Mouse (Mus musculus): Measurements from ENCODE around the gene Hist1h1a.

- no peak for TF ChIP-seq CTCF (IDR thresholded peaks at IDR 0.05 in 2 of 3, conservative IDR thresholded peaks at IDR 0.05 in 1 of 3; ENCODE audit: control insufficient read depth in 1 of 3, insufficient read depth in 1 of 3, low read depth in 2 of 3, low read length in 3 of 3, poor library complexity in 1 of 3, severe bottlenecking in 1 of 3)
- TF ChIP-seq TBP (IDR thresholded peaks at IDR 0.05; ENCODE audit: low read depth, low read length): no peak
- no peak for TF ChIP-seq SMC3 (IDR thresholded peaks at IDR 0.05; ENCODE audit: low read depth, low read length)
- TF ChIP-seq POLR2A (IDR thresholded peaks at IDR 0.05; ENCODE audit: control insufficient read depth in 1 of 2, insufficient read depth in 1 of 2, low read depth in 1 of 2, low read length in 2 of 2, poor library complexity in 1 of 2): no peak
- TF ChIP-seq NRF1 (IDR thresholded peaks at IDR 0.05; ENCODE audit: insufficient read depth, low read depth, low read length, poor library complexity, severe bottlenecking): no peak
- TF ChIP-seq EP300 (IDR thresholded peaks at IDR 0.05; ENCODE audit: low read depth in 1 of 2, low read length in 2 of 2): no peak
Observed at GRCm38 (mm10) chr13:23766772-23767171, 3.3 kb downstream of the Hist1h1a start.

All from MEL (cell line).